Mouse (Mus musculus) C2C12 (cell line): ENCODE measurements around the gene Col23a1.

Experiments used
- CEBPB ChIP-seq: IDR thresholded peaks from one replicate; pipeline ENCODE4 v1.6.1; 2011; ENCODE audit warnings: low read depth, mild to moderate bottlenecking, control low read depth, moderate library complexity
- CTCF ChIP-seq: IDR thresholded peaks from one replicate; pipeline ENCODE4 v1.5.1; 2011; ENCODE audit not compliant: control insufficient read depth, insufficient read depth, insufficient read length
- FOSL1 ChIP-seq: IDR thresholded peaks from one replicate; pipeline ENCODE4 v1.8.0; 2011; ENCODE audit warnings: mild to moderate bottlenecking, low read length; ENCODE audit not compliant: poor library complexity, insufficient read depth, severe bottlenecking
- MAX ChIP-seq: IDR thresholded peaks from one replicate; pipeline ENCODE4 v1.6.1; 2011; ENCODE audit warnings: mild to moderate bottlenecking, control low read depth
- USF1 ChIP-seq: IDR thresholded peaks from one replicate; pipeline ENCODE4 v1.6.1; 2011; ENCODE audit warnings: low read depth, mild to moderate bottlenecking, control low read depth, moderate library complexity

DNA sequence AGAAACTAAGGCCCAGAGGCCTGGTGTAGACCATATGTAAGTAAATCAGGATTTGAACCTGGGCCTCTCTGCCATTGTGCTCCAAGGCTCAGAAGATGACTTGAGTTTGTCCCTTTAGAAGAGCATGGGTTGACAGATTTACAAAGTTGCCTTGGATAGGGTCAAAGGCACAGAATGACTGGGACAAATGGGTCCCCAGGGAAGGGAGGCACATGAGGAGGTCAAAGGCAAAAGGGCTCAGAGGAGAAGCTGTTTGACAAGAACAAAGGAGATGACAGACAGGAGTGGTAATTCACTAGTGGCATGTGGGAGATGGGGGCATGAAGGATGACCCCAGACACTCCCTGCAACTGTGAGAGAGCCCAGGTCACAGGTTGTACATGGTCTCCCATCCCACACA, 210.1 kb downstream of the Col23a1 start:
- TF ChIP-seq CTCF (no peak), USF1 (no peak), CEBPB (no peak), MAX (no peak), FOSL1 (no peak)
